In the genomic region with DNA sequence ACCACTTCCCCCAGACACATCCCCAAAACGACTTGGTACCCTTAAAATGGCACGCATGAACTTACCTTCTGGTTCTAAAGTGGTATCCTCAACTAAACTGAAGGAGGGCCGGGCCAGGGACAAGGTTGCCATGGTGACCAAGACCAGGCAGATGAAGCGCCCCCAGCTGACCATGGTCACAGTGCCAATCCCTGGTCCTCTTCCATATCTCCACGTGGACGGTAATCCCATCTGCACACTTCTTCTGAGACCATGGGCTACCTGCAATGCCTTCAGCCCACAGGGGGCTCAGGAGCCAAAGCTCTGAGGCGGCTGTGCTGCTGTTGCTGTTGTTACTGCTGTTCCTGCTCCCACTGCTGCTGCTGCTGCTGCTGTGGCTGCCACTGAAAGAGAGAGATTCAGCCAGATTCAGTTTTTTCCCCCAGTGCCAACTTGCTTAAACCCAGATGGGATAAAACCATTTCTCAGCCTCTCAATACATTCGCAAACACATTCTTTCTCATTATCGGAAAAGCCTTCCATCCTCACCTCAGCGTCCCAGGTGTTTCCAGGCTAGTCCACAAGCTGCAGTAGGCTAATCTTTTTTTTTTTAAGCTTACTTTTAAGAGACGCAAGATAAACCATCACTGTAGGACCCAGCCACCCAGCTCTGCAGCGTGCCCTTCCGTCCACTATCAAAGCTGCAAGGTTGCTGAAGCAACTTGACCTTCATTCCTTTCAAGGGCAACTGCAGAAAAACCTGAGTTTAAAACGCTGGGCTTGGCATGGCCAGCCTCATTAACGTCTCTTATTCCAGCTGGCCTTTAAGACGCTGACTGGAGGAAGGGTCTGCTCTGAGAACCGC, we compare ENCODE assay signal across 9 mouse cellular contexts.
DNase-seq lines count a peak whose midpoint lies in the region; ATAC-seq lines count a peak whose summit lies in the region.
"Had no signal": no experiment of that assay in that cellular context is flagged by ENCODE, and none has a peak within 500 bp of the region (broad histone marks: within the 10 kb centered on the region; RNA-seq: fewer than 3 reads in every experiment).

No protein-coding gene starts in this region.

- H3K4me2 ChIP-seq in heart, embryonic 12.5 days, result peak overlapping the region; percentile 98
- peak overlapping the region; percentile 75 for H3K4me2 ChIP-seq in limb, embryonic 12.5 days

- ATAC-seq in heart, embryonic 12.5 days (ENCODE audit: insufficient number of reproducible peaks, low FRiP score), result no peak
- no peak for ATAC-seq in limb, embryonic 12.5 days (ENCODE audit: insufficient number of reproducible peaks, insufficient read depth, low FRiP score, low TSS enrichment, low read depth)
- no peak for ATAC-seq in granulocyte monocyte progenitor cell, adult 5-6 weeks (replicated peaks; ENCODE audit: poor library complexity, severe bottlenecking)

- H3K36me3 ChIP-seq in heart, embryonic 12.5 days, result no peaks in the 10 kb centered on the region
- H3K36me3 ChIP-seq in limb, embryonic 12.5 days, result peaks cover 26% of the 10 kb centered on the region

- H3K27ac ChIP-seq in heart, embryonic 12.5 days (ENCODE audit: poor library complexity, severe bottlenecking), result no peak overlapping the region
- H3K27ac ChIP-seq in limb, embryonic 12.5 days, result peak overlapping the region; percentile 78; the same call in 1 of the 2 replicates

- peaks cover 48% of the 10 kb centered on the region for H3K4me1 ChIP-seq in heart, embryonic 12.5 days (replicated peaks)
- H3K4me1 ChIP-seq in limb, embryonic 12.5 days (replicated peaks), result peaks cover 81% of the 10 kb centered on the region

- H3K9ac ChIP-seq in heart, embryonic 12.5 days, result 0 out of 2 replicates have a peak overlapping the region, but pooled peaks have one; percentile 0
- H3K9ac ChIP-seq in limb, embryonic 12.5 days (replicated peaks), result peak overlapping the region; percentile 95

- DNase-seq in heart, postnatal 36 days, result no peak
- DNase-seq in right cerebral cortex, postnatal 4 days, result peak; percentile 11
- DNase-seq in right cerebral cortex, postnatal 36 days (ENCODE audit: low spot score in 2 of 2), result no peak
- no peak for DNase-seq in gastrocnemius, postnatal 10 days
- DNase-seq in heart, adult 8-10 months (ENCODE audit: low spot score), result no peak
- DNase-seq: layer of hippocampus, adult 9-11 months had no signal

- no peaks in the 10 kb centered on the region for H3K9me3 ChIP-seq in heart, embryonic 12.5 days (replicated peaks)
- no peaks in the 10 kb centered on the region for H3K9me3 ChIP-seq in limb, embryonic 12.5 days

- peak overlapping the region; percentile 86 for H3K4me3 ChIP-seq in heart, embryonic 12.5 days
- peak overlapping the region; percentile 85 for H3K4me3 ChIP-seq in limb, embryonic 12.5 days (replicated peaks)

- no peaks in the 10 kb centered on the region for H3K27me3 ChIP-seq in heart, embryonic 12.5 days (replicated peaks)
- peaks cover 16% of the 10 kb centered on the region for H3K27me3 ChIP-seq in limb, embryonic 12.5 days

- WGBS in heart, embryonic 12.5 days, result 43% methylated on average over 17 of the region's 17 CpGs
- 27% methylated on average over 17 of the region's 17 CpGs for WGBS in limb, embryonic 12.5 days

- intact Hi-C loops in heart, postnatal 36 days (cut with DNase I), result no loop called here
